Mouse (Mus musculus) liver, postnatal 0 days (tissue): Measurements from ENCODE around the gene Btnl10. TPM values are rescaled to one million over a fixed set of nuclear protein-coding genes. Genes with fewer than 3 reads are reported as not detected.

Source experiments
- ATAC-seq: fragments of 200-750 bp; cut with Nextera tagmentation; 2 replicates; pipeline ENCODE4 v1.8.0; 2017; ENCODE audit warnings: mild to moderate bottlenecking, moderate library complexity
- DNase-seq: peaks from one replicate; pipeline ENCODE4 v3.0.0-alpha.2; 2016
- H3K27ac ChIP-seq: fragments of 300-500 bp; sonication (generic); 2 replicates; pipeline ENCODE4 v1.5.1; 2014; ENCODE audit warnings: antibody characterized with exemption, moderate library complexity, mild to moderate bottlenecking, low read depth
- H3K27me3 ChIP-seq: fragments of 300-500 bp; sonication (generic); 2 replicates; pipeline ENCODE4 v1.6.1; 2014; ENCODE audit warnings: low read length, control low read depth, mixed read lengths; ENCODE audit not compliant: insufficient read depth
- H3K36me3 ChIP-seq: fragments of 300-500 bp; sonication (generic); replicated peaks from 2 replicates; pipeline ENCODE4 v1.6.1; 2014; ENCODE audit warnings: mild to moderate bottlenecking, control low read depth, low read length, moderate library complexity, mixed read lengths; ENCODE audit not compliant: insufficient read depth
- H3K4me1 ChIP-seq: fragments of 300-500 bp; sonication (generic); 2 replicates; pipeline ENCODE4 v1.6.1; 2014; ENCODE audit warnings: antibody characterized with exemption, mild to moderate bottlenecking, control low read depth; ENCODE audit not compliant: insufficient read depth
- H3K4me2 ChIP-seq: fragments of 300-500 bp; sonication (generic); 2 replicates; pipeline ENCODE4 v1.6.1; 2014; ENCODE audit warnings: low read depth, mild to moderate bottlenecking, low read length, moderate library complexity, mixed read lengths
- H3K4me3 ChIP-seq: fragments of 300-500 bp; sonication (generic); 2 replicates; pipeline ENCODE4 v1.5.1; 2014; ENCODE audit warnings: low read depth, low read length
- H3K9ac ChIP-seq: fragments of 300-500 bp; sonication (generic); replicated peaks from 2 replicates; pipeline ENCODE4 v1.6.1; 2014; ENCODE audit warnings: mild to moderate bottlenecking, moderate library complexity
- H3K9me3 ChIP-seq: fragments of 300-500 bp; sonication (generic); 2 replicates; pipeline ENCODE4 v1.6.1; 2016; ENCODE audit warnings: mild to moderate bottlenecking, control low read depth, low read length, mixed read lengths
- CTCF ChIP-seq: sonication (generic); IDR thresholded peaks from 2 replicates; pipeline ENCODE4 v1.5.1; 2016; ENCODE audit warnings: antibody characterized with exemption, low read depth
- EP300 ChIP-seq: IDR thresholded peaks from 2 replicates; pipeline ENCODE4 v1.6.1; 2016; ENCODE audit warnings: antibody characterized with exemption, low read depth, mild to moderate bottlenecking
- WGBS: fragments of 180-500 bp; shearing (Covaris S2); extraction: QIAGEN DNeasy Blood & Tissue Kit; methylation state at CpG from one replicate; pipeline ENCODE4 v1.1.7; 2014; ENCODE audit not compliant: insufficient replicate concordance; 5-methylcytosine and 5-hydroxymethylcytosine counted together
- microRNA-seq: library from miRNA; unstranded; fragments of <30 nt; microRNA quantifications from one replicate; pipeline ENCODE4, GENCODE M21; 2016
- polyA plus RNA-seq: library from polyadenylated mRNA; unstranded; fragments of >200 nt; fragmentation: Nextera tagmentation; extraction: Ambion mirVana; gene quantifications from 2 replicates; pipeline ENCODE4 v1.2.1, GENCODE M21; 2015

The Btnl10 gene
- polyA plus RNA-seq, 1 experiment from 2014 or later = 9.9 TPM

DNA sequence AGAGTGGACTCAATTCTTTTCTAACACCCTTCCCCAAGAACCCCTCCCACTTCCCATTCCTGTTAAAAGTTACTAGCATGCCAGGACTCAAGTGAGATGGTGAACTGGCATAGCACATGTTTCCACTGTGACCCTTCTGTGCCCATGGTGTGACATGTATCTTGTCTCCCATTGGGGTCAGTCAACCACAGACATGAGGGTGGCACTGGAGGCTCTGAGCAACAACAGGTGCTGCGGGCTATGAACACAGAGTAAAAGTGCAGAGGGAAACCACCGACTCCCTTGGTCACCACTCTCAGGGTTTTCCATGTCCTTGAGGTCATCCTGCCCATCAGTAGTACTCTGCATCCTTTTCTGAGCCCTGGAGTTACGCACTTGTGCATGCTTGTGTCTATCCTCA, 54.1 kb downstream of the Btnl10 start:
- H3K4me1 ChIP-seq = peaks cover 3% of the 10 kb centered on the region; the same call in 1 of the 2 replicates
- H3K9ac ChIP-seq = no peak overlapping the region
- DNase-seq (no peak), ATAC-seq (no peak)
- H3K36me3 ChIP-seq = peaks cover 11% of the 10 kb centered on the region
- H3K27me3 ChIP-seq = no peaks in the 10 kb centered on the region
- H3K4me3 ChIP-seq = no peak overlapping the region
- TF ChIP-seq CTCF = no peak
- H3K9me3 ChIP-seq = no peaks in the 10 kb centered on the region
- no peak overlapping the region for H3K4me2 ChIP-seq
- WGBS = 95% methylated on average over 3 of the region's 3 CpGs
- H3K27ac ChIP-seq = no peak overlapping the region

DNA sequence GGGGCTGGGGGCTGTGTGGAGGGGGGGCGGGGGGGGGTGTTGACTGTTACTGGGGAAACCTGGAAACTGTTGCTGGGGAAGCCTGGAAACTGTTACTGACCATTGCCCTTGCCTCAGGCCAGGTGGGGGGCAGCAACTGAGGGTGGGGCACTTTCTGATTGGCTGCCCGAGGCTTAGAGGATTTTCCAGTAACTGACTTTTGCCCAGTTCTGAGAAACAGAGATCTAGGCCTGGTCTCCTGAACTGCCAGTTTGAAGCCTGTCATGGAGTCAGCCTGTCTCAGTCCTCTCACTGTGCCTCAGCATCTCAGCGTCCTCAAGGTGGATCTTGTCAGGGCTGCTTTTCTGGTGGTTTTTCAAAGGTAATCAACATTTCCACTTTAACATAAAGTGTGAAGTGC, 56.7 kb downstream of the Btnl10 start:
- ATAC-seq (no peak), DNase-seq (no peak)

More for the DNA sequence above, 56.7 kb downstream of the Btnl10 start:
- WGBS = 78% methylated on average over 3 of the region's 3 CpGs
- Histone ChIP-seq H3K9me3 (no peaks in the 10 kb centered on the region), H3K27me3 (no peaks in the 10 kb centered on the region), H3K4me1 (peaks cover 10% of the 10 kb centered on the region), H3K9ac (no peak overlapping the region), H3K27ac (no peak overlapping the region), H3K36me3 (peaks cover 11% of the 10 kb centered on the region), H3K4me2 (no peak overlapping the region), H3K4me3 (no peak overlapping the region)
- TF ChIP-seq EP300 (no peak), CTCF (no peak)

Small RNAs within 50 kb of the gene (microRNA-seq; reads per million reads assigned to microRNA genes)
- not detected for gene Gm44313

Other genes starting within 250 kb of the Btnl10 start
- not detected in 2 replicates for gene Olfr320, start 236.8 kb upstream of the Btnl10 start, polyA plus RNA-seq
- not detected in 2 replicates for gene Olfr319, start 218.7 kb upstream of the Btnl10 start, polyA plus RNA-seq
- gene Olfr318, start 193.9 kb upstream of the Btnl10 start, polyA plus RNA-seq = not detected in 2 replicates
- not detected in 2 replicates for gene Olfr317, start 178.7 kb upstream of the Btnl10 start, polyA plus RNA-seq
- gene Olfr316, start 165.2 kb upstream of the Btnl10 start, polyA plus RNA-seq = not detected in 2 replicates
- gene Olfr315, start 144.7 kb upstream of the Btnl10 start, polyA plus RNA-seq = not detected in 2 replicates
- not detected in 2 replicates for gene Olfr314, start 135.0 kb upstream of the Btnl10 start, polyA plus RNA-seq
- gene Fam183b, start 115.9 kb upstream of the Btnl10 start, polyA plus RNA-seq = 0.25 TPM in 1 of 2 replicates, not detected in the other
- gene Olfr313, start 102.9 kb upstream of the Btnl10 start, polyA plus RNA-seq = not detected in 2 replicates
- not detected in 2 replicates for gene Olfr312, start 88.7 kb upstream of the Btnl10 start, polyA plus RNA-seq
- gene Olfr311, start 78.7 kb upstream of the Btnl10 start, polyA plus RNA-seq = not detected in 2 replicates
- gene Gm12258, start 70.8 kb upstream of the Btnl10 start, polyA plus RNA-seq = 0.85 and 1.3 TPM in 2 replicates
- gene 2810021J22Rik, start 50.7 kb upstream of the Btnl10 start, polyA plus RNA-seq = 0.94 and 1.6 TPM in 2 replicates
- gene Zfp39, start 13.7 kb upstream of the Btnl10 start, polyA plus RNA-seq = 2.8 and 3.1 TPM in 2 replicates
- gene Rnf187, start 21.0 kb downstream of the Btnl10 start, polyA plus RNA-seq = 85.3 and 96.0 TPM in 2 replicates
- 4.9 and 10.0 TPM in 2 replicates for gene Hist3h2ba, start 31.0 kb downstream of the Btnl10 start, polyA plus RNA-seq
- gene Hist3h2a, start 36.8 kb downstream of the Btnl10 start, polyA plus RNA-seq = 14.3 and 14.8 TPM in 2 replicates
- 0.11 and 0.15 TPM in 2 replicates for gene Trim17, start 36.8 kb downstream of the Btnl10 start, polyA plus RNA-seq
- 8.8 and 8.9 TPM in 2 replicates for gene Trim11, start 60.2 kb downstream of the Btnl10 start, polyA plus RNA-seq
- 0.31 and 0.49 TPM in 2 replicates for gene Obscn, start 218.5 kb downstream of the Btnl10 start, polyA plus RNA-seq
- 6.3 and 7.1 TPM in 2 replicates for gene Iba57, start 245.8 kb downstream of the Btnl10 start, polyA plus RNA-seq